Mouse (Mus musculus) testis, adult 2 months (tissue): Measurements from ENCODE around the gene Eva1b.

Experiments used
- CTCF ChIP-seq: fragments of 200-500 bp; IDR thresholded peaks from 2 replicates; pipeline ENCODE4 v1.5.1; 2012; ENCODE audit warnings: low read depth, mild to moderate bottlenecking, inconsistent platforms, low read length, moderate library complexity; ENCODE audit not compliant: control insufficient read depth, insufficient read depth, insufficient replicate concordance
- POLR2A ChIP-seq: fragments of 200-500 bp; IDR thresholded peaks from 2 replicates; pipeline ENCODE4 v1.6.1; 2012; ENCODE audit warnings: low read depth, mild to moderate bottlenecking, inconsistent platforms, low read length, moderate library complexity; ENCODE audit not compliant: control insufficient read depth

DNA sequence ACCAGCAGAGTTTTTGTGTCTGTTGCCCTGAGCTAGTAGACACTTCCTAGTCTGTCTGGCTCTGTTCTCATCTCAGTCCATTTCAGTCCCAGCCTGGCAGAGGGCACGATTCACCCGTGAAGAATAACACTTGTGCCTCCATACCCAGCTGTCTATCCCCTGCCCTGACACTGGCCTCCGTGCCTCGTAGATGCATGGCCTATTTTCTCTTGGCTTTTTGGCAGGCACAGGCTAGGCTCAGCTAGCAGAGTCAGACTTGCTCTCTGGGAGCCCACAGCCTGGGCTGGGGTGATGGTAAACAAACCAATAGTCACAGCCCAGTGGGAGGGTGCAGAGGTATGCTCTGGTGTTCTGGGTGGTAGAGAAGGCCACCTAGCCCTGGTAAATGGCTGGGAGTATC is 34.3 kb upstream of the Eva1b start:
- TF ChIP-seq POLR2A (no peak), CTCF (no peak)
